Mouse (Mus musculus) thymus, adult 2 months (tissue): ENCODE measurements around the gene Pdcd1. TPM values are rescaled to one million over a fixed set of nuclear protein-coding genes. Genes with fewer than 3 reads are reported as not detected.
A peak's percentile ranks its signal among the peaks of the same experiment; 100 is the strongest.
"Not testable (repeated sequence)": the region's sequence is repeated elsewhere in the genome, so short reads cannot be mapped to it uniquely, and the experiment has no call there.

Experiments used
- DNase-seq: peaks from one replicate; pipeline ENCODE4 v3.0.0; 2021
- H3K27ac ChIP-seq: fragments of 200-500 bp; 2 replicates; pipeline ENCODE4 v1.5.1; 2012; ENCODE audit warnings: low read length, control low read depth; ENCODE audit not compliant: control insufficient read depth, insufficient read depth
- H3K27me3 ChIP-seq: fragments of 200-500 bp; 2 replicates; pipeline ENCODE4 v1.6.1; 2012; ENCODE audit warnings: mild to moderate bottlenecking, low read length, moderate library complexity, mixed read lengths; ENCODE audit not compliant: control insufficient read depth, insufficient read depth
- H3K36me3 ChIP-seq: fragments of 200-500 bp; 2 replicates; pipeline ENCODE4 v1.6.1; 2012; ENCODE audit warnings: mild to moderate bottlenecking, low read length, moderate library complexity; ENCODE audit not compliant: control insufficient read depth, insufficient read depth
- H3K4me1 ChIP-seq: fragments of 200-500 bp; replicated peaks from 2 replicates; pipeline ENCODE4 v1.6.1; 2012; ENCODE audit warnings: low read length; ENCODE audit not compliant: control insufficient read depth, insufficient read depth
- H3K4me3 ChIP-seq: fragments of 200-500 bp; 2 replicates; pipeline ENCODE4 v1.5.1; 2012; ENCODE audit warnings: mild to moderate bottlenecking, low read length, control low read depth, moderate library complexity; ENCODE audit not compliant: control insufficient read depth, insufficient read depth
- CTCF ChIP-seq: fragments of 200-500 bp; IDR thresholded peaks from 2 replicates; pipeline ENCODE4 v1.5.1; 2012; ENCODE audit warnings: mild to moderate bottlenecking, control low read depth, low read length, moderate library complexity, borderline replicate concordance; ENCODE audit not compliant: control insufficient read depth, poor library complexity, insufficient read depth; ENCODE audit errors: extremely low read depth
- POLR2A ChIP-seq: fragments of 200-500 bp; IDR thresholded peaks from 2 replicates; pipeline ENCODE4 v1.6.1; 2012; ENCODE audit warnings: mild to moderate bottlenecking, low read length, control low read depth, moderate library complexity; ENCODE audit not compliant: control insufficient read depth, poor library complexity, insufficient read depth; ENCODE audit errors: extremely low read depth
- WGBS: fragments of 180-500 bp; shearing (Covaris S2); methylation state at CpG from one replicate; pipeline ENCODE4 v1.1.7; 2018; 5-methylcytosine and 5-hydroxymethylcytosine counted together
- polyA plus RNA-seq: library from polyadenylated mRNA; depleted of rRNA; stranded (reverse); fragments of >200 nt; gene quantifications from 2 replicates; pipeline ENCODE4 v1.2.3, GENCODE M21; 2012

Gene Pdcd1
- polyA plus RNA-seq, 1 experiment: 21.8 TPM

- Histone ChIP-seq H3K4me1 (peaks cover 29% of the 10 kb centered on the region), H3K27ac (peak overlapping the region; percentile 94), H3K4me3 (peak overlapping the region; percentile 44), H3K27me3 (no peaks in the 10 kb centered on the region; the same call in 1 of the 2 replicates), H3K36me3 (no peaks in the 10 kb centered on the region; the same call in 1 of the 2 replicates)
- WGBS: under 1% methylated on average over 25 of the region's 25 CpGs
- TF ChIP-seq CTCF: peak; percentile 78
- TF ChIP-seq POLR2A: peak; percentile 34; the same call in 1 of the 2 replicates
- DNase-seq: peak; percentile 86
Observed at GRCm38 (mm10) chr1:94034984-94035743, 17.2 kb downstream of the Pdcd1 start.

GRCm38 (mm10) chr1:94033075-94033602 is 19.2 kb downstream of the Pdcd1 start:
- DNase-seq: no peak
- no peaks in the 10 kb centered on the region for H3K36me3 ChIP-seq
- TF ChIP-seq CTCF (no peak), POLR2A (no peak)
- WGBS: 92% methylated on average over 2 of the region's 2 CpGs
- H3K4me1 ChIP-seq: peaks cover 29% of the 10 kb centered on the region
- H3K27ac ChIP-seq: no peak overlapping the region
- no peaks in the 10 kb centered on the region for H3K27me3 ChIP-seq
- no peak overlapping the region for H3K4me3 ChIP-seq

GRCm38 (mm10) chr1:94028741-94029140 is 23.6 kb downstream of the Pdcd1 start:
- DNase-seq: no peak
- Histone ChIP-seq H3K27me3 (no peaks in the 10 kb centered on the region), H3K36me3 (no peaks in the 10 kb centered on the region), H3K4me1 (peaks cover 11% of the 10 kb centered on the region), H3K27ac (no peak overlapping the region), H3K4me3 (no peak overlapping the region)
- TF ChIP-seq POLR2A: no peak
- TF ChIP-seq CTCF: no peak
- 99% methylated on average over 2 of the region's 2 CpGs for WGBS

- no peak overlapping the region for H3K27ac ChIP-seq
- peaks cover 3% of the 10 kb centered on the region for H3K4me1 ChIP-seq
- no peak for TF ChIP-seq POLR2A
- TF ChIP-seq CTCF: no peak
- no peak overlapping the region for H3K4me3 ChIP-seq
- 95% methylated on average over 12 of the region's 12 CpGs for WGBS
- no peak for DNase-seq
- H3K27me3 ChIP-seq: no peaks in the 10 kb centered on the region
- H3K36me3 ChIP-seq: no peaks in the 10 kb centered on the region
Observed at GRCm38 (mm10) chr1:94027506-94028108, 24.7 kb downstream of the Pdcd1 start.

GRCm38 (mm10) chr1:94020151-94020550 is 32.2 kb downstream of the Pdcd1 start, which contains the start of gene Neu4:
TSS of gene Neu4 (plus strand) at chr1:94020451.
- no peaks in the 10 kb centered on the region for H3K36me3 ChIP-seq
- DNase-seq: no peak
- H3K27me3 ChIP-seq: no peaks in the 10 kb centered on the region
- TF ChIP-seq CTCF (no peak), POLR2A (no peak)
- no peak within 1 kb of the TSS for H3K27ac ChIP-seq
- no peaks in the 10 kb centered on the region for H3K4me1 ChIP-seq
- H3K4me3 ChIP-seq: no peak within 1 kb of the TSS
- WGBS: 93% methylated on average over 6 of the region's 6 CpGs

- TF ChIP-seq POLR2A (no peak), CTCF (no peak)
- no peak for DNase-seq
- 59% methylated on average over 3 of the region's 3 CpGs for WGBS
- H3K27me3 ChIP-seq: no peaks in the 10 kb centered on the region
- no peak overlapping the region for H3K4me3 ChIP-seq
- no peaks in the 10 kb centered on the region for H3K36me3 ChIP-seq
- no peaks in the 10 kb centered on the region for H3K4me1 ChIP-seq
- H3K27ac ChIP-seq: no peak overlapping the region
Observed at GRCm38 (mm10) chr1:94011643-94012042, 40.7 kb downstream of the Pdcd1 start.

GRCm38 (mm10) chr1:94008826-94009225 is 43.5 kb downstream of the Pdcd1 start:
- WGBS: 97% methylated on average over 16 of the region's 19 CpGs
- H3K4me1 ChIP-seq, H3K27me3 ChIP-seq, H3K36me3 ChIP-seq, DNase-seq, H3K27ac ChIP-seq, H3K4me3 ChIP-seq: not testable (repeated sequence)

- whole genome bisulfite sequencing: 70% methylated on average over 2 of the region's 2 CpGs
- H3K36me3 ChIP-seq, H3K4me3 ChIP-seq, H3K27me3 ChIP-seq, H3K4me1 ChIP-seq, H3K27ac ChIP-seq, DNase-seq: not testable (repeated sequence)
Observed at GRCm38 (mm10) chr1:94005954-94006506, 46.3 kb downstream of the Pdcd1 start.
